Mouse (Mus musculus) forebrain, embryonic 13.5 days (tissue): Measurements from ENCODE around the gene Ifi27l2a. TPM values are rescaled to one million over a fixed set of nuclear protein-coding genes. Genes with fewer than 3 reads are reported as not detected.

Experiments used
- ATAC-seq: fragments of 200-750 bp; cut with Nextera tagmentation; 2 replicates; pipeline ENCODE4 v1.8.0; 2017
- H3K27ac ChIP-seq: fragments of 300-500 bp; sonication (generic); 2 replicates; pipeline ENCODE4 v1.5.1; 2015; ENCODE audit warnings: inconsistent platforms, mild to moderate bottlenecking, moderate library complexity
- H3K27me3 ChIP-seq: fragments of 300-500 bp; sonication (generic); 2 replicates; pipeline ENCODE4 v1.6.1; 2015; ENCODE audit warnings: mild to moderate bottlenecking, inconsistent platforms
- H3K36me3 ChIP-seq: fragments of 300-500 bp; sonication (generic); 2 replicates; pipeline ENCODE4 v1.6.1; 2015; ENCODE audit warnings: mild to moderate bottlenecking, inconsistent platforms; ENCODE audit not compliant: poor library complexity, severe bottlenecking
- H3K4me1 ChIP-seq: fragments of 300-500 bp; sonication (generic); 2 replicates; pipeline ENCODE4 v1.6.1; 2015; ENCODE audit warnings: inconsistent platforms
- H3K4me2 ChIP-seq: fragments of 300-500 bp; sonication (generic); 2 replicates; pipeline ENCODE4 v1.6.1; 2015; ENCODE audit warnings: inconsistent platforms, mild to moderate bottlenecking, moderate library complexity
- H3K4me3 ChIP-seq: fragments of 300-500 bp; sonication (generic); 2 replicates; pipeline ENCODE4 v1.5.1; 2015; ENCODE audit warnings: mild to moderate bottlenecking, inconsistent platforms
- H3K9ac ChIP-seq: fragments of 300-500 bp; sonication (generic); 2 replicates; pipeline ENCODE4 v1.6.1; 2015; ENCODE audit warnings: mild to moderate bottlenecking, inconsistent platforms
- H3K9me3 ChIP-seq: fragments of 300-500 bp; sonication (generic); replicated peaks from 2 replicates; pipeline ENCODE4 v1.6.1; 2016; ENCODE audit warnings: inconsistent platforms
- whole genome bisulfite sequencing: fragments of 180-500 bp; shearing (Covaris S2); methylation state at CpG from one replicate; pipeline ENCODE4 v1.1.7; 2015; 5-methylcytosine and 5-hydroxymethylcytosine counted together
- polyA plus RNA-seq: library from polyadenylated mRNA; unstranded; fragments of >200 nt; fragmentation: Nextera tagmentation; extraction: Ambion mirVana; gene quantifications from 2 replicates; pipeline ENCODE4 v1.2.1, GENCODE M21; 2015

Ifi27l2a gene
- polyA plus RNA-seq, 1 experiment from 2014 or later = 2.5 TPM

DNA sequence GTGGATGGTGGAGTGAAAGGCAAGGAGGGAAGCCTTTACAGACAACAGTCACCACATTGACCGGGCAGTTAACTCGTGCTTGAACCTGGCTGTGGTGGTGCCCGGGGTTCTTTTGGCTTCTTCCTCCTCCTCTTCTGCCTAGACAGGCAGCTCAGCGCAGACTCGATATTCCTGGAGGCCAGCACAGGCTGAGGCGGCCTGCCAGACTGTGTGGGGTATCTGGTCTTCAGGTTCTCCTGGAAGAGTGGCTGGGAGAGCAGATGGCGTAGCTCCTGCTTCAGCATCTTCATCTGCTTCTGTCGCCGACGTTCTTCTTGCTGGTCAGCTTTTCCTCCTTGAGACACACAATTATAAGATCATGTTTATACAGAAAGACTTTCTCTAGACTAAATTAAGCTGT is 35.3 kb downstream of the Ifi27l2a start:
- 91% methylated on average over 10 of the region's 10 CpGs for WGBS
- no peak overlapping the region for H3K9ac ChIP-seq
- H3K9me3 ChIP-seq = no peaks in the 10 kb centered on the region
- H3K4me3 ChIP-seq = no peak overlapping the region
- H3K27me3 ChIP-seq = no peaks in the 10 kb centered on the region
- H3K4me2 ChIP-seq = no peak overlapping the region
- H3K27ac ChIP-seq = no peak overlapping the region
- no peaks in the 10 kb centered on the region for H3K4me1 ChIP-seq
- H3K36me3 ChIP-seq = peaks cover 96% of the 10 kb centered on the region
- no peak for ATAC-seq

DNA sequence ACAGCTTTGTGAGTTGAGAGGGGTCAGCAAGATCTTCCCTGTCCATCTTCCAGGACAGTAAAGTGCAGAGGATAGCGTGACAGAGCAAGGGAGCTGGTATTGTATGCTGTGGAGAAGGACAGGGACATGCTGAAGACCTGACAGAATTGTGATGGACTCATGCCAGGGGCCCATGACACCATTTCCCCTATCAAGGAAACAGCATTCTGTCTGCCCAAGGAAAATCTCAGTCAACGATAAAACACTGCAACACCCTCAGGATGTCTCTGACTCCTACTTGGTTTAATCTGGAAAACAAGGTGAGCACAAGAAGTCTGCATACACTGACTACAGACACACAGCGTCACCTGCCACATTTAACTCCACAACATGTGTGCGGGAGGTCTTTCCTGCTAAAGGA is 35.8 kb downstream of the Ifi27l2a start, which contains the start of gene 9330161L09Rik:
TSS of gene 9330161L09Rik (minus strand) at position 101 of the 400 bp plus-strand sequence.
- 93% methylated on average over 4 of the region's 4 CpGs for WGBS
- no peaks in the 10 kb centered on the region for H3K9me3 ChIP-seq
- no peaks in the 10 kb centered on the region for H3K27me3 ChIP-seq
- no peak within 1 kb of the TSS for H3K27ac ChIP-seq
- H3K4me2 ChIP-seq = no peak within 1 kb of the TSS
- H3K36me3 ChIP-seq = peaks cover 96% of the 10 kb centered on the region
- H3K9ac ChIP-seq = no peak within 1 kb of the TSS
- no peak within 1 kb of the TSS for H3K4me3 ChIP-seq
- ATAC-seq = no peak
- H3K4me1 ChIP-seq = no peaks in the 10 kb centered on the region

DNA sequence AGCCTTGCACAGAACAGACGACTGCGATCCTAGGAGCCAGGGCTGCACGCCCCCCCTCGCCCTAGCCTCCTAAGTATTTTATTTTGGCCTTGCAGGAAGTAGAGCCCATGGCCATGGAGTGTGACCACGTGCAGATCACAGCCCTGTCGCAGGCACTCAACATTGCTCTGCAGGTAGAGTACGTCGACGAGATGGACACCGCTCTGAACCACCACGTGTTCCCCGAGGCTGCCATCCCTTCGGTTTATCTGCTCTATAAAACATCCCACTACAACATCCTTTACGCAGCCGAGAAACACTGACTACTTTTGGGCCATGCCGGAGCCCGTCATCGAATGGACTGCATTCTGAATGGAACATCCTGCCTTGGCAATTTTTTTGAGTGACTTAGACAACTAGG is 39.3 kb downstream of the Ifi27l2a start:
- no peak overlapping the region for H3K27ac ChIP-seq
- no peaks in the 10 kb centered on the region for H3K4me1 ChIP-seq
- ATAC-seq = no peak
- H3K9me3 ChIP-seq = no peaks in the 10 kb centered on the region
- H3K36me3 ChIP-seq = peaks cover 73% of the 10 kb centered on the region
- H3K4me2 ChIP-seq = no peak overlapping the region
- H3K27me3 ChIP-seq = no peaks in the 10 kb centered on the region
- no peak overlapping the region for H3K4me3 ChIP-seq
- H3K9ac ChIP-seq = no peak overlapping the region
- 91% methylated on average over 18 of the region's 18 CpGs for WGBS

DNA sequence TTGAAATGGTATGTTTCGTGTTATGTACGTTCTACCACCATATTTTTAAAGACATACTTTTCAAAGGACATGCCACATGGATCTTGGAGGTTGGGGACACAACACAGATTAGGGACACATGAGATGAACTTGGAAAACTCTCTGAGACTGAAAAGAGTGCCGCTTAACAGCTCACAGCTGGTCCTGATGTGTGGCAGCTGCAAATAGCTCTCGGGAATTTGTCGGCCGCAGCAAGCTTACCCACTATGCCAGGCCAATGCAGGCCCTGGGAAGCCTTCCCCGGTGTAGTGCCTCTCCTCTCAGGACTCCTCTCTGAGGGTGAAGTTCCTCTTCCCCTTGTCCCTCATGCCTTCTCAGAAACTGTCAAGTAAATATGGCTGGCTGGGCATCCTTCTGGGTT is 46.7 kb downstream of the Ifi27l2a start:
- WGBS = 88% methylated on average over 7 of the region's 7 CpGs
- no peak overlapping the region for H3K4me3 ChIP-seq
- peaks cover 6% of the 10 kb centered on the region; the same call in 1 of the 2 replicates for H3K36me3 ChIP-seq
- no peaks in the 10 kb centered on the region for H3K4me1 ChIP-seq
- no peak for ATAC-seq
- no peaks in the 10 kb centered on the region for H3K27me3 ChIP-seq
- H3K4me2 ChIP-seq = no peak overlapping the region
- no peak overlapping the region for H3K27ac ChIP-seq
- H3K9ac ChIP-seq = no peak overlapping the region
- no peaks in the 10 kb centered on the region for H3K9me3 ChIP-seq

DNA sequence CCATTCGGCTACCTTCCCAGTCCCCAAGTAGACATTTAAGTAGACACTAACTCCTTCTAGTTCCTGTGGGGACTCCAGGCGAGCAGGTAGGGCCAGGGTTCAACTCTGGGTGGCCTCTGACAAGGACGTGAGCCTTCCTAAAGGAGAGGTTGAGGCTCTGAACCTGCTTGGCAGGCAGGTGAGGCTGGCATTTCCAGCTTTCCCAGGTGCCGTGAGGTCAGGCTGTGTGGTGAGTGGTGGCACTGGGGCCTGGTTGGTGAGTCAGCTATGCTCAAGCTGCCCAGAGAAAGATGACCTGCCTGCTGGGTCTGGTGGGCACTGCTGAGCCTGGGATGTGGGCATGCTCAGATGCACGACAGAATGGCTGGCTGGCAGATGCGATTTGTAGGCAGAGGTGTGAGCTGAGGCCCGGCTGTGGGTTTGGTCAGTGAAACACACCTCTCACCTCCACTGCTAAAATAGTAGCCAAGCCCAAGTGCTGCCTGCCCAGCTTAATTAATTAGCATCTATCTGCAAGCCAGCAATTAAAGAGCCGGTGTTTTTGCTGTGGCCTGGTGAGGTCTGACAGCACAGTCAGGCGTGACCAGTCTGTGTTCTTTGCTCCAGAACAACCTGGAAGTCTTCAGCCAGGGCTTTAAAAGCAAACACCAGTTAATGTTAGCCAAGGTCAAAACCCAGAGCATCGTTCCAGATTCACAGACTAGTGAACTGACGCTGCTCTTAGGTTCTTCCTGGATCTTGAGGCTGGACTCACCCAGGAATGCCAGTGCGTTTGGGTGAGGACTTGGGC is 47.8 kb downstream of the Ifi27l2a start:
- H3K36me3 ChIP-seq = no peaks in the 10 kb centered on the region
- H3K4me3 ChIP-seq = no peak overlapping the region
- H3K4me2 ChIP-seq = no peak overlapping the region
- H3K9ac ChIP-seq = no peak overlapping the region
- no peaks in the 10 kb centered on the region for H3K27me3 ChIP-seq
- H3K9me3 ChIP-seq = no peaks in the 10 kb centered on the region
- no peaks in the 10 kb centered on the region for H3K4me1 ChIP-seq
- ATAC-seq = no peak
- H3K27ac ChIP-seq = no peak overlapping the region
- WGBS = 82% methylated on average over 12 of the region's 12 CpGs

DNA sequence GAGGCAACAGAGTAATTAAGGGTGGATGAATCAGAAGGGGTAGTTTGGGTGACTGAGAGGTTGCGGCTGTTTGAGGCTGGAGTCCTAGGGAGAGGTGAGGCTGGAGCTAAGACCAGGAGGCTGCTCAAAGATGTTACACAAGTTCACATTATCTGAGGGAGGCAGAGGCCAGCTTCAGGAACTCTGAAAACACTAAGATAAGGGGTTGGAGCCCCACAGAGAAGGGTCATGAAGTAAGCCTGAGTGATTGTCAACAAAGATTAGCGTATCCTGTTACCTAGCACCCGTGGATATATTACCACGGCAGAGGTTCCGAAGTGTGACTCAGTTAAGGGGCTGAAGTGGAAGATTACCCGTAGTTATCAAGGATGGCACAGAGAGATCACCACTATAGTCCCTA is 50.0 kb downstream of the Ifi27l2a start:
- no peak overlapping the region for H3K9ac ChIP-seq
- peaks cover 14% of the 10 kb centered on the region for H3K4me1 ChIP-seq
- no peaks in the 10 kb centered on the region for H3K9me3 ChIP-seq
- H3K27ac ChIP-seq = no peak overlapping the region
- H3K36me3 ChIP-seq = no peaks in the 10 kb centered on the region
- H3K27me3 ChIP-seq = no peaks in the 10 kb centered on the region
- no peak overlapping the region for H3K4me3 ChIP-seq
- H3K4me2 ChIP-seq = no peak overlapping the region
- 83% methylated on average over 6 of the region's 6 CpGs for WGBS
- ATAC-seq = no peak

Other genes with a start within 250 kb of the Ifi27l2a start
- 0.39 TPM in 1 of 2 replicates, not detected in the other for gene Prima1, start 201.5 kb downstream of the Ifi27l2a start, polyA plus RNA-seq
- 7.6 and 9.8 TPM in 2 replicates for gene Fam181a, start 132.7 kb downstream of the Ifi27l2a start, polyA plus RNA-seq
- gene Asb2, start 87.7 kb downstream of the Ifi27l2a start, polyA plus RNA-seq = 0.40 and 0.60 TPM in 2 replicates
- 14.5 and 18.4 TPM in 2 replicates for gene Otub2, start 55.0 kb downstream of the Ifi27l2a start, polyA plus RNA-seq
- 0.34 and 0.48 TPM in 2 replicates for gene 9330161L09Rik, start 35.9 kb downstream of the Ifi27l2a start, polyA plus RNA-seq
- 149 and 175 TPM in 2 replicates for gene Ddx24, start 17.9 kb downstream of the Ifi27l2a start, polyA plus RNA-seq
- gene Ifi27, start 9.5 kb downstream of the Ifi27l2a start, polyA plus RNA-seq = 2.7 and 3.4 TPM in 2 replicates
- gene Ifi27l2b, start 13.5 kb upstream of the Ifi27l2a start, polyA plus RNA-seq = not detected in 2 replicates
- gene Ppp4r4, start 88.6 kb upstream of the Ifi27l2a start, polyA plus RNA-seq = 1.8 TPM in 2 replicates
- gene Serpina10, start 187.8 kb upstream of the Ifi27l2a start, polyA plus RNA-seq = not detected in 2 replicates
- gene Serpina6, start 213.5 kb upstream of the Ifi27l2a start, polyA plus RNA-seq = 0.92 TPM in 1 of 2 replicates, not detected in the other
- not detected in 2 replicates for gene Serpina16, start 232.5 kb upstream of the Ifi27l2a start, polyA plus RNA-seq